Mouse (Mus musculus) embryonic fibroblast, embryonic 13.5 days (primary cell): ENCODE results near the gene Fam78b.

Experiments used
- CTCF ChIP-seq: IDR thresholded peaks from 2 replicates; pipeline ENCODE4 v1.5.1; 2011; ENCODE audit warnings: mild to moderate bottlenecking, control low read depth, low read length, moderate library complexity, borderline replicate concordance; ENCODE audit not compliant: insufficient read depth
- POLR2A ChIP-seq: IDR thresholded peaks from 2 replicates; pipeline ENCODE4 v1.6.1; 2011; ENCODE audit warnings: low read depth, mild to moderate bottlenecking, control low read depth, low read length, moderate library complexity

DNA sequence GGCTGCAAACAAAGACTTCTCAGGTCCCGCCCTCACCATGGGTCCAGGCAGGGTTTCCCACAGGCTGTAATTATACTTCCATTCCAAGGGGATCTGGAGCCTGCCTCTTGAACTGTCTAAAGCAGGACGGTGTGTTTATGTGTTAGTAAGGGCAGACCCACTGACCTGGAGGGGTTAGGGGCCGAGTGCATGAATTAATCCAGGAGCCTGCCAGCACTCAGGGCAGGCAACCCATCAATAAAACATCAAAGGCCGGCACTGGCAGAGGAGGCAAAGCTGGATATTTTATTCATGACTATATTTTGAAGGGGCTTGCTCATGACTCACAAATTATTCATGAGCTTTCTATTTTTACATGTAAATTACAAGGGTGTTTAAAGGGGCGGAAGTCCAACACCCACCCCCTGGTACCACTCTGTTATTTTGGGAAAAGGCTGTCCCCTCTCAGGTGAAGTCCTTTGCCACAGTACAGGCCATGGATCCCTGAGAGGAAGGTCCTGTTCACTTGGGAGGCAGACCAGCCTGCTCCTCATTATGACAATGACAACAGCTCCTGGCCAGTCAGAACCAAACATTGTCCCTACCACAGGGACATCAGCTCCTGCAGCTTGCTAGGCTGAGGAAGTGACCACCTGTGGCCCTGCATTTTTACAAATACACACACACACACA is 103.9 kb downstream of the Fam78b start:
- TF ChIP-seq CTCF (no peak), POLR2A (no peak)
